Mouse (Mus musculus) stomach, postnatal 0 days (tissue): ENCODE results near the gene Dnaaf3.

Experiments used
- CTCF ChIP-seq: IDR thresholded peaks from 2 replicates; pipeline ENCODE4 v1.5.1; 2016; ENCODE audit warnings: antibody characterized with exemption, low read depth, mild to moderate bottlenecking, moderate library complexity
- EP300 ChIP-seq: optimal IDR thresholded peaks from 2 replicates; pipeline ENCODE3; 2016; ENCODE audit warnings: antibody characterized with exemption

- TF ChIP-seq CTCF (no peak), EP300 (no peak)
These were observed 13.8 kb downstream of the Dnaaf3 start for GRCm38 (mm10) chr7:4518487-4518886.
